Mouse (Mus musculus) kidney, adult 9 months (tissue): ENCODE data around the gene Rgs6.
A peak's percentile ranks its signal among the peaks of the same experiment; 100 is the strongest.

Source experiments
- DNase-seq: peaks from one replicate; pipeline ENCODE4 v3.0.0; 2022

Rgs6 gene

DNA sequence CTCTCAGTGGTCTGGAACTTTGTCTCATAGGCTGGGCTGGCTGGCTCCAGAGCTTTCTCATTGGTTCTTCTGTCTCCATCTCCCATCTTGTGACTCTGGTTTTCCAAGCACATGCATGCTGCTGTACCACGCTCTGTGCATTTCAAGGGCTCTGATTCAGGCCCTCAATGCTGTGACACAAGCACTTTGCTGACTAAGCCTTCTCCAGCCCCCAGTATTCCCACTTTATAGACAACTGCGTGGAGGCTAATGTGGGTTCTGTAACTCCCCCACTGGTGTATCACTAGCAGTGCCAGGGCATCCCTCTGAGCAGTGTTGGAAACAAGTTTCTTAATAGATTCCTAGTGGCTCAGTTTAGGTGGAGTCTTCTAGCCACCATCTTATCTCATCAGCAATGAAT lies 174.0 kb downstream of the Rgs6 start:
- no peak for DNase-seq

DNA sequence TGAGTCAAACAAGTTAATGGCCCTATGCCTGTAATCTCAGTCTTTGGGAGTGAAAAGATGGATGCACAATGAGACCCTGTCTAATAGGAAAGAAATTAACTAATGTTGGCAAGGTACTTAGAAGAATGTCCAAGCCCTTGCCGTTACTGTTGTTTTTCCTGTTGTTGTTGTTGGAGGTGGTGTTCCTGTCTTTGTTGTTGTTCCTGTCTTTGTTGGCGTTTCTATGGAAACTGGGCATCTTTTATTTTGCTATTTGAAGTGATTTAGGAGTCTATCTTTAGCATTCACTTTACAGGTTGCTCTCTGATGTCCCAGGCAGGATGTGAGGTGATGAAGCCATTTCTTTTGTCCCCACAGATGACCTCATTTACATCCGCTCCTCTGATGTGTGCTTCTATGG lies 180.6 kb downstream of the Rgs6 start:
- no peak for DNase-seq

DNA sequence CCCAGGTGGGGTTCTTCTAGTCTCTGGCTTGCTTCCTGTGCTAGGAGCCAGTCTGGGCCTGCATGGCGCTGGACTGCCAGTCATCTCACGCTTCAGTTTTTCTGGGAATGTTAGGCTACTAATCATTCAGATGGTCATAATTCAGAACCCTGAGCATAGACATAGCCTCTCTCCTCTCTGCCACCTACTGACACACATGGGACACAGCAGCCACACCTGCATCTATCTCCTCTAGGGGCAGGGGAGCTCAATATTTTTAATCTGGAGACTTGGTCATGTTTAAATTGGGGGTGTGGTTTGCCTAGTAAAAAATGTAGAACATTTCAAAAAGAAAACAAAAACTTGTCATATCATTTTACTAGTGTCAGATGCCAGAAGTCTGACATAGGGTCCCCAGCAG lies 184.1 kb downstream of the Rgs6 start:
- DNase-seq: no peak

GRCm38 (mm10) chr12:82774576-82774975 lies 186.5 kb downstream of the Rgs6 start:
- DNase-seq: no peak

DNA sequence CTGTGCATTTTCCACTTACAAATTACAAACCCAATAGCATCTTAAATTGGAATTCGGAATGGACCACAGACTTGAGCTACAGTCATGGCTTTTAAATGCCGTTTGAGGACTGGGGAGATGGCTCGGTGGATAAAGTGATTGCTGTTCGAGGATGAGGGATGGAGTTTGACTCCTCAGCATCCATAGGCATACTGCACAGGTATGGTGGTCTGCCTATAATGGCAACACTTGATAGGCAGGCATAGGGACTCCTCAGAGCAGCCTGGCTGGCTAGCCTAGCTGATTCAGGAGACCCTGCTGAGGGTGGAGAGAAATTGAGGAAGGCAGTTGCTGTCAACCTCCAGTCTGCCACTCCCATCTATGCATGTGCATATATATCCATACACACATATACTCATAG lies 188.6 kb downstream of the Rgs6 start:
- no peak for DNase-seq

DNA sequence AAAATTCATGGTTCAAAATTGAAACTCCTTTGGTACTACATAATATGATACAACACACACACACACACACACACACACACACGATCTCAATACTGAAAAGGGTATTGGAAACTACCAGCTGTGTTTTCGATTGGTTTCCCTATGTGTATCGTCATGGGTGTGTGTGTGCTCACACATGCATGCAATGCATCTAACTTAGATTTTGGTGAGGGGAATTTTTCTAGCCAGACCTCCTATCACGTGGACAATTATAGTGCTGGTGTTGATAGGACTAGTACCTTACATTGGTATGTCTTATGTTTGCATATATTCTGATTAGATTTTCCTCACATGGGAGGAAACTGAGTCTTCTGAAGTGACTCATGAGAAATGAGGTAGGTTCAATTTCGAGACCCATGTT lies 192.8 kb downstream of the Rgs6 start:
- no peak for DNase-seq

GRCm38 (mm10) chr12:82781414-82781813 lies 193.3 kb downstream of the Rgs6 start:
- no peak for DNase-seq

DNA sequence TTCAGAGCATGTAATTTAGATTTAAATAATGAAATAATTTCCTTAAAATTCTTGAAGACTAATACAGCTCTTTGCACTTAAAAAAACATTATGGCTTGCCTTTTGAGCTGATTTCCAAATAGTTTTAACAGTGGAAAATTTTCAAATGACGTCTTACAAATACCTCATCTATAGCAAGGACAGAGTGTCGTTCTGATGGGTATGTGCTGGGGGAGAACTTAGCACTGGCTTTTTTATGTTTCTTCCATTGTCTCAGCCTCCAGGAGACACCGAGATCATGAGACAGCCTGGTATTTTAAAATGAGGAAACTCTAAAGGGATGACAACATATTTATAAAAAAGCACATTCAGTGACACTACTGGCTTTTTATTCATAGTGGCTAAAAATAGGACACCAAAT lies 204.0 kb downstream of the Rgs6 start:
- no peak for DNase-seq

- DNase-seq: no peak
These were observed 211.8 kb downstream of the Rgs6 start for GRCm38 (mm10) chr12:82799892-82800291.

DNA sequence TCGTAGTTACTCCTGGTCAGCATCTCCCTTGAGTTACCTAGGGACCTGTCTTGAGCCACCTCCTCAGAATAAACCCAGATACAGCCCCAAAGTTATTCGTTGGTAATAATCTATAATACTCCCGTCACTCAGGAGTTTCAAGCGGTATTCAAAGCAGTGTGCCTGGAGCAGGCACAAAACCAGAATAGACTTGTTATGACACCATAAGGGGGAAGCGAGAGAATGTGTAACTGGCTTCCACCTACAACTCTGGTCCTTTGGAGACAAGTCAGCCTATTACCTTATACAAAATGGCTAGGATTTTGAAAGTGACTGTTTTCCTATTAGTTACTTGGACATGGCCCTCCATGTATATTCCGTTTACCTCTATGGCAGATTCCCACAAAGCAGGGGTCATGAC lies 213.6 kb downstream of the Rgs6 start:
- DNase-seq: no peak

- no peak for DNase-seq
These were observed 214.6 kb downstream of the Rgs6 start for GRCm38 (mm10) chr12:82802711-82803110.

GRCm38 (mm10) chr12:82805167-82805566 lies 217.1 kb downstream of the Rgs6 start:
- DNase-seq: no peak

DNA sequence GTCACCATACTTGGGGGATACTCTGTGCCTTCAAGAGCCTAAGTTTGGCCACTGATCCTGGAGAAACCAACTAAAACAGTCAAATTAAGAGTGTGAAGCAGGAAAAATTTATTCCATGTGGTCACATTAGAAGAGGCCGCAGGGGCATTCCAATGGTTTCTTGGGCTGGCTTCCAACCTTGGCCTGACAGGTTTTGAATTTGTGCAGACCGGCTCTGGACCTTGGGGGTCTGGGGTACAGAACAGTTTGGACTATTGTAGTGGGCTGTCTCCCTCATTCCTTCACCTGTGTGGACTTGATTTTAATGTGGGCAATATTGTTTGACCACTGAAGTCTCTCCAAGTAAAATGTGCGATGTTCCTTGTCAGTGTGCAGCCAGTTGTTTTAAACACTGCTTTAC lies 222.5 kb downstream of the Rgs6 start:
- peak; percentile 56 for DNase-seq

DNA sequence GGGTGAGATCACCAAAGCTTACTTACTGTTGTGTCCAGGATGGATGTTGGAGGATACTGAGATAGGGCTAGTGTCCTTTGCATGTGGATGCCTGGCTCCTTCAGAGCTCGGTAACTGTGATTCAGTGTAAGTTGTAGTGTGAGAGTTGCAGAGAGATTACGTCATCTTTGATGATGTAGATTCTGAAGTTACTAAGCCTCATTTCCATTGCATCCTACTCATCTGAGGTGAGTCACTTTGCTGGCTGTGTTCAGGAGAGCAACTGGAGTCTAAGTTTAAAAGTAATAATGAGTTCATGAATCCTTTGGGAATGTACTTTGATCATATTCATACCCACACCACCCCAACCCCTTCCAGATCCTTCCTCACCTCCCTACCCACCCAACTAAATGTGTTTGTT lies 227.9 kb downstream of the Rgs6 start:
- no peak for DNase-seq

DNA sequence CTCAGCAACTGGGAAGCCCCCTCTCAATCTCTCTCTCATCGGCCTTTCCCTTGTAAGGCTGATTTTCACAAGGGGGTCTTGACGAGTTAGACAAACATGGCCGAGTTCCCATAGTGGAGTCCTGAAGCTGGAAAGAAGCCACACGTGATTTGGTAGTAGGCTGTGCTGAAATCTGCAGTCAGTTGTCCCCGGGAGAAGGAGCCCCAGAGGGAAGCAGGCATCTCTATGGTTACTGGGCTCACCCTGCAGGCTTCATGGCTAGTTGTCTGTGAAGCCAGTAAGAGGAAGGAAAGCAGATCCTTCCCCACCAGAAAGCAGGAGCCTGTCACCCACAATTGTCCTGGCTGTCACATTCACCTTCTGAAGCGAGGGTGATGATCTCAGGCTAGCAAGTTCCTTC lies 231.2 kb downstream of the Rgs6 start:
- DNase-seq: no peak

- DNase-seq: no peak
These were observed 231.9 kb downstream of the Rgs6 start for GRCm38 (mm10) chr12:82819991-82820390.

- DNase-seq: no peak
These were observed 234.9 kb downstream of the Rgs6 start for GRCm38 (mm10) chr12:82822821-82823620.

DNA sequence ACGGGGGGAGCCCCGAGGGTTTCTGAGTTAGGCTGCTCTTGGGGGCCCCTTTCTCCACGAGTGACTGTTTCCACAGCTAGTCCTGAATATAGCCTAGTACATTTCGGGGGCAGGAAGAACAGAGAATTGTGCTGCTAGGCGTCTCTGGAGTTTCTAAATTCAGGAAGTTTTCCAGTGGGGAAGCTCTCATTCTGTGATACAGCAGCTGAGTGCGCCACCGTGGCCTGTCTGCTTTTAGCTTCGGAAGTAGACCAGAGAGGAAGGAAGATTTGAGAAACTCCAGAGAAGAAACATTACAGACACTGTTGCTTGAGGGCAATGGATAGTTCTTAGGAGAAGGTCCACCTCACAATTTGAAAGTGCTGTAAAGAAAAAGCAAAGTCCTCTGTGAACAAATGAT lies 242.2 kb downstream of the Rgs6 start:
- no peak for DNase-seq

DNA sequence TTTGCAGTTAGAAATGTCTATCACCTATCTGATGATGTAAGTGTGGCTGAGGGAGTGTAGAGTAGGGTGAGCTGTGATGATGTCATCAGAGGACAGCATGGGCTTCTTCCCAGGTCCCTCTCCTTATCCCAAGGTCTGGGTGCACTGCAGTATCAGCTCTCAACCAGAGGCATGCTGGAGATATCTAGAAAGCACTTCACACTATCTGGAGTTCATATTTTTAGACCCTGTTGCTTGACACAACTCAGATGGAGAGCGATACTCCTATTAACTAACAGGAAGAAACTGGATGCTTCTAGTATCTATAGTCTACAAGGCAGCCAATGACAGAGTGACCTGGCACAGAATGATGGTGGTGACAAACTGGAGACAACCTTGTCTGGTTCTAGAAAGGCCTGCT lies 250.5 kb downstream of the Rgs6 start:
- no peak for DNase-seq

DNA sequence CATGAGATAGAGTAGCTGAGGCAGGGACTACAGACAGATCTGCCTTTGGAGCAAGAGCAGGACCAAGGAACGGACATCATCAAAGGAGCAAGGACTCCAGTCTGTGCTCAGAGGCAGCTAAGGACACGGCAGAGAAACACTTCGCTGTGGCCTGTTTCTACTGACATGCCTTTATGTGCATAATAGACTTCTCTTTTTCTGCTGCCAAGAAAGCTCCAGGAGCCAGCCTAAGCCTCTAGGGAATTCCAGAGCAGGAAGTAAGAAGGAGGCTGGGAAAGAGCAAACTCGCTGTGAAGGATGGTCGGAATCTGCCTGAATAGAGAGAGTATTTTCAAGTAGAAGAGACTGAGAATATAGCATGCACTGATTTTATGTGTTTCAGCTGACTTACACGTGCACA lies 253.5 kb downstream of the Rgs6 start:
- peak; percentile 12 for DNase-seq

DNA sequence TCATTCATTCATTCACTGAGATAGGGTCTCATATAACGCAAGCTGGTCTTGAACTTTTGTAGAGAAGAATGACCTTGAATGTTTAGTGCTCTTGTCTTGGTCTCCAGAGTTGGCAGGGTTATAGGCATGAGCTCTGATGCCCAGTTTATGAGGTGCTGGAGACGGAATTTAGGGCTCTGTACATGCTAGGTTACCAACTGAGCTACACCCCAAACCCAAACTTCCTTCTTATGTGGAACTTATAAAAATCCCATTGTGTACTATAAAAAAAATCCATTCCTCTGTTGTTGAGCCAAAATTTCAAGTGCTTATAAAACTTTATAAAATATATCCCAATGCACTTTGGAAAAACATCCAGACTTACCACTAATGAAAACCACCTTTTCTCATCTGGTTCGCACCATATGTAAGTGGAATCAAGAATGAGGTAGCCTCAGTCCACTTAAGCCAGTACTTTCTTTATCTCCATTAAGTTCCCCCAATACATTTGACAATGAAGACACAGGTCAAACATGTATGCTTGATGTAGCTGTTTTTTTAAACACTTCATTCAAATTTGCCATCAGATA lies 260.3 kb downstream of the Rgs6 start:
- no peak for DNase-seq

GRCm38 (mm10) chr12:82854902-82855301 lies 266.8 kb downstream of the Rgs6 start:
- DNase-seq: no peak

- no peak for DNase-seq
These were observed 267.4 kb downstream of the Rgs6 start for GRCm38 (mm10) chr12:82855333-82856107.

- DNase-seq: no peak
These were observed 277.6 kb downstream of the Rgs6 start for GRCm38 (mm10) chr12:82865686-82866085.
